Mouse (Mus musculus) G1E (cell line): Measurements from ENCODE around the gene Onecut1.

Source experiments
- CTCF ChIP-seq: IDR thresholded peaks from 2 replicates; pipeline ENCODE4 v1.5.1; 2012; ENCODE audit warnings: low read depth, low read length, inconsistent platforms, mixed read lengths
- GATA2 ChIP-seq: IDR thresholded peaks from 2 replicates; pipeline ENCODE4 v1.6.1; 2012; ENCODE audit warnings: low read depth, low read length, inconsistent platforms, borderline replicate concordance
- POLR2AphosphoS5 ChIP-seq: IDR thresholded peaks from 2 replicates; pipeline ENCODE4 v1.6.1; 2012; ENCODE audit warnings: low read depth, low read length, inconsistent platforms; ENCODE audit not compliant: insufficient replicate concordance
- TAL1 ChIP-seq: conservative IDR thresholded peaks from 2 replicates; pipeline ENCODE4 v1.6.1; 2012; ENCODE audit warnings: low read depth, low read length, inconsistent platforms, mixed read lengths

- TF ChIP-seq TAL1 (no peak), CTCF (no peak), GATA2 (no peak), POLR2AphosphoS5 (no peak)
Observed at GRCm38 (mm10) chr9:74868336-74868950, 6.7 kb downstream of the Onecut1 start.
